Mouse (Mus musculus): ENCODE data around the gene Cfap44.

GRCm38 (mm10) chr16:44384251-44384650, 10.3 kb upstream of the Cfap44 start:
- TF ChIP-seq POLR2A (IDR thresholded peaks at IDR 0.05; ENCODE audit: insufficient read depth, low read depth, low read length) (no peak), CTCF (IDR thresholded peaks at IDR 0.05) (no peak), EP300 (IDR thresholded peaks at IDR 0.05; ENCODE audit: insufficient read depth, low read depth, low read length) (no peak)

All from heart, adult 2 months (tissue).